Mouse (Mus musculus): ENCODE data around the gene Olfr1355. TPM values are rescaled to one million over a fixed set of nuclear protein-coding genes. Genes with fewer than 3 reads are reported as not detected.
"Not testable (repeated sequence)": the region's sequence is repeated elsewhere in the genome, so short reads cannot be mapped to it uniquely, and the experiment has no call there.

The Olfr1355 gene
- total RNA-seq (2012; rRNA removed) (not detected in 2 replicates), polyA plus RNA-seq (2012; ENCODE audit: insufficient read depth in 1 of 2, insufficient read length in 2 of 2, low read depth in 1 of 2, low replicate concordance in 2 of 2, missing spikeins in 1 of 2) (not detected)

DNA sequence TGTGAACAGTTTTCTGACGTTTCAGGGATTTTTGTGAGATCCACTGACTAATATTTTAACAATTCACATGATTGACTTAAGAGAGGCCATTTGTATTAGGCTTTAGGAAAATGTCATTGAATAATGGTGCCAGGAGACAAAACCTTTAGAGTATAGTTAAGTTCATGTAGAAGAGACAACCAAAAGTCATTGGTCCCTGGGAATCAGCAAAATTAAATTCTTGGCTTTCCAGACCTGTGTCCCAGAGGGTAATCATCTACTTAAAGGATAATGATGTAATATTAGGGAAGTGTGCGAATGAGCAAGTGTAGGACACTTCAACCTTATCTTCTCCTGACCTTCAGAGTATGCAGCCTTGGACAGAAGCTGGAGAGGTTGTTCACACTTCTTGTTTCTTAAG is at the start of gene Olfr1355:
Gene Olfr1355, plus strand, starts transcription at position 301 of the 400 bp plus-strand sequence.
- DNase-seq (ENCODE audit: low read depth, low spot score): no peak
- no peaks in the 10 kb centered on the region for H3K79me2 ChIP-seq (ENCODE audit: control insufficient read depth, insufficient read depth, low read length, poor library complexity)
- H3K36me3 ChIP-seq (ENCODE audit: control insufficient read depth in 1 of 2, insufficient read depth in 2 of 2, low read length in 2 of 2): no peaks in the 10 kb centered on the region
- no peaks in the 10 kb centered on the region for H3K4me1 ChIP-seq (ENCODE audit: control insufficient read depth in 1 of 2, insufficient read depth in 2 of 2, low read length in 2 of 2)
- H3K27me3 ChIP-seq (ENCODE audit: control insufficient read depth in 1 of 2, insufficient read depth in 2 of 2, low read length in 2 of 2): no peaks in the 10 kb centered on the region
- TF ChIP-seq MAFK (IDR thresholded peaks at IDR 0.05; ENCODE audit: borderline replicate concordance, low read depth, low read length): no peak
- no peak within 1 kb of the TSS for H3K27ac ChIP-seq (ENCODE audit: control insufficient read depth, low read depth, low read length)
- no peak within 1 kb of the TSS for H3K9ac ChIP-seq (ENCODE audit: control insufficient read depth, low read depth, low read length, poor library complexity, severe bottlenecking)
- H3K4me3 ChIP-seq (ENCODE audit: control insufficient read depth in 1 of 2, insufficient read depth in 1 of 2, low read depth in 2 of 2, low read length in 2 of 2): no peak within 1 kb of the TSS
- no peaks in the 10 kb centered on the region for H3K9me3 ChIP-seq (replicated peaks; ENCODE audit: insufficient read depth, low read length)

DNA sequence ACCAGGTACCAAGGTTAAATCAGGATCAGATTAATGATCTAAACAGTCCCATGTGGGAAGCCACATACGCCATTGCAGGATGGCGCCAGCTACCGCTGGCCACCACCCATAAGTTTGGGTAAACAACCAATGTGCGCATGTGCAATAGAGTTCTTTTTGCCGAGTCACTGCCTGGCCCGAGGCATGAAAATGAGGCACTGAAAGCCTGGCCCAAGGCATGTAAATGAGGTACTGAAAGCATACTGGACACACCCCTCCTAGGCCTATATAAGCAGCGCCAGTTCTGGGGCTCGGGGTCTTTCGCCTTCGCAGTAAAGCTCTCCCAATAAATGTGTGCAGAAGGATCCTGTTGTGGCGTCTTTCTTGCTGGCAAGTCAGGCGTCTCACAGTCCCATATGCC is 34.9 kb upstream of the Olfr1355 start:
- not testable (repeated sequence) for H3K27me3 ChIP-seq (ENCODE audit: control insufficient read depth in 1 of 2, insufficient read depth in 2 of 2, low read length in 2 of 2); H3K36me3 ChIP-seq (ENCODE audit: control insufficient read depth in 1 of 2, insufficient read depth in 2 of 2, low read length in 2 of 2); H3K4me3 ChIP-seq (ENCODE audit: control insufficient read depth in 1 of 2, insufficient read depth in 1 of 2, low read depth in 2 of 2, low read length in 2 of 2); H3K9ac ChIP-seq (ENCODE audit: control insufficient read depth, low read depth, low read length, poor library complexity, severe bottlenecking); H3K27ac ChIP-seq (ENCODE audit: control insufficient read depth, low read depth, low read length); H3K4me1 ChIP-seq (ENCODE audit: control insufficient read depth in 1 of 2, insufficient read depth in 2 of 2, low read length in 2 of 2); H3K9me3 ChIP-seq (replicated peaks; ENCODE audit: insufficient read depth, low read length); H3K79me2 ChIP-seq (ENCODE audit: control insufficient read depth, insufficient read depth, low read length, poor library complexity)
- peak; percentile 3 for DNase-seq (ENCODE audit: low read depth, low spot score)

DNA sequence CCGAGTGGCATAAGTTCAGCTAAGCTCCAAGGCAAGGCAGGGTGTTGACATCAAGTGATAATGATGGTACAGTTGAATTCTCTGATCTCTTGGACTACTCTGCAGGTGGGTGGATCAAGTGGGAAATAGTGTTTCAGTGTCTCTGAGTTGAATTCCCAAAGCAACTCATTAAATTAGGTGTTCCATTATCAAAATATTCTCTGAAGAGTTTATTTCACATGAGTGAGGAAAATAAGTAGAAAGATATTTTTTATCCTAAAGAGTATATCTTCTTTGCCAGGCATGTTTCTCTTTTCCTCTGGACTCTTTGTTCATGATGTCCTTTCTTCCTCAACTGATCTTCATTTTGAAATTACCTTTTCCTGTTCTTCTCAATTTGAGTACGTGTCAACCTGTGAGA is 23.3 kb upstream of the Olfr1355 start, which contains the start of gene Olfr1356:
Gene Olfr1356, minus strand, starts transcription at position 101 of the 400 bp plus-strand sequence.
- Histone ChIP-seq H3K9ac (ENCODE audit: control insufficient read depth, low read depth, low read length, poor library complexity, severe bottlenecking) (no peak within 1 kb of the TSS), H3K9me3 (replicated peaks; ENCODE audit: insufficient read depth, low read length) (no peaks in the 10 kb centered on the region), H3K79me2 (ENCODE audit: control insufficient read depth, insufficient read depth, low read length, poor library complexity) (no peaks in the 10 kb centered on the region), H3K27ac (ENCODE audit: control insufficient read depth, low read depth, low read length) (no peak within 1 kb of the TSS), H3K4me1 (ENCODE audit: control insufficient read depth in 1 of 2, insufficient read depth in 2 of 2, low read length in 2 of 2) (no peaks in the 10 kb centered on the region), H3K4me3 (ENCODE audit: control insufficient read depth in 1 of 2, insufficient read depth in 1 of 2, low read depth in 2 of 2, low read length in 2 of 2) (no peak within 1 kb of the TSS), H3K27me3 (ENCODE audit: control insufficient read depth in 1 of 2, insufficient read depth in 2 of 2, low read length in 2 of 2) (no peaks in the 10 kb centered on the region), H3K36me3 (ENCODE audit: control insufficient read depth in 1 of 2, insufficient read depth in 2 of 2, low read length in 2 of 2) (no peaks in the 10 kb centered on the region)
- DNase-seq (ENCODE audit: low read depth, low spot score): no peak
- TF ChIP-seq ZNF384 (IDR thresholded peaks at IDR 0.05; ENCODE audit: low read depth, low read length): no peak

DNA sequence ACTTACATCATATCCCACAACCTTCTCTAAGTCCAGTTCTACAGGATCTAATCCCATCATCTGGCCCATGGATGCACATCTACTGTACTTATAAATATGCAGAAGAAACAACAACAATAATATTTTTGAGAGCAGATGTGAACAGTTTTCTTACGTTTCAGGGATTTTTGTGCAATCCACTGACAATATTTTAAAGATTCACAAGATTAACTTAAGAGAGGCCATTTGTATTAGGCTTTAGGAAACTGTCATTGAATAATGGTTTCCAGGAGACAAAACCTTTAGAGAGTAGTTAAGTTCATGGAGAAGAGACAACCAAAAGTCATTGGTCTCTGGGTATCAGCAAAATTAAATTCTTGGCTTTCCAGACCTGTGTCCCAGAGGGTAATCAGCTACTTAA is 37.5 kb downstream of the Olfr1355 start, which contains the start of gene Olfr1354:
Gene Olfr1354, plus strand, starts transcription at position 301 of the 400 bp plus-strand sequence.
- H3K36me3 ChIP-seq (ENCODE audit: control insufficient read depth in 1 of 2, insufficient read depth in 2 of 2, low read length in 2 of 2); H3K27me3 ChIP-seq (ENCODE audit: control insufficient read depth in 1 of 2, insufficient read depth in 2 of 2, low read length in 2 of 2); H3K79me2 ChIP-seq (ENCODE audit: control insufficient read depth, insufficient read depth, low read length, poor library complexity); H3K9me3 ChIP-seq (replicated peaks; ENCODE audit: insufficient read depth, low read length); H3K27ac ChIP-seq (ENCODE audit: control insufficient read depth, low read depth, low read length); H3K4me1 ChIP-seq (ENCODE audit: control insufficient read depth in 1 of 2, insufficient read depth in 2 of 2, low read length in 2 of 2); DNase-seq (ENCODE audit: low read depth, low spot score); H3K4me3 ChIP-seq (ENCODE audit: control insufficient read depth in 1 of 2, insufficient read depth in 1 of 2, low read depth in 2 of 2, low read length in 2 of 2); H3K9ac ChIP-seq (ENCODE audit: control insufficient read depth, low read depth, low read length, poor library complexity, severe bottlenecking): not testable (repeated sequence)

Other genes starting within 250 kb of the Olfr1355 start
- gene Casp14, start 157.2 kb upstream of the Olfr1355 start, total RNA-seq (2012; rRNA removed): not detected in 2 replicates
- not detected for gene Casp14, start 157.2 kb upstream of the Olfr1355 start, polyA plus RNA-seq (2012; ENCODE audit: insufficient read depth in 1 of 2, insufficient read length in 2 of 2, low read depth in 1 of 2, low replicate concordance in 2 of 2, missing spikeins in 1 of 2)
- not detected in 2 replicates for gene Ccdc105, start 122.5 kb upstream of the Olfr1355 start, total RNA-seq (2012; rRNA removed)
- gene Ccdc105, start 122.5 kb upstream of the Olfr1355 start, polyA plus RNA-seq (2012; ENCODE audit: insufficient read depth in 1 of 2, insufficient read length in 2 of 2, low read depth in 1 of 2, low replicate concordance in 2 of 2, missing spikeins in 1 of 2): not detected
- gene Slc1a6, start 95.0 kb upstream of the Olfr1355 start, total RNA-seq (2012; rRNA removed): not detected in 2 replicates
- not detected for gene Slc1a6, start 95.0 kb upstream of the Olfr1355 start, polyA plus RNA-seq (2012; ENCODE audit: insufficient read depth in 1 of 2, insufficient read length in 2 of 2, low read depth in 1 of 2, low replicate concordance in 2 of 2, missing spikeins in 1 of 2)
- gene Olfr1356, start 23.4 kb upstream of the Olfr1355 start, total RNA-seq (2012; rRNA removed): not detected in 2 replicates
- not detected for gene Olfr1356, start 23.4 kb upstream of the Olfr1355 start, polyA plus RNA-seq (2012; ENCODE audit: insufficient read depth in 1 of 2, insufficient read length in 2 of 2, low read depth in 1 of 2, low replicate concordance in 2 of 2, missing spikeins in 1 of 2)
- not detected in 2 replicates for gene Olfr1354, start 37.6 kb downstream of the Olfr1355 start, total RNA-seq (2012; rRNA removed)
- not detected for gene Olfr1354, start 37.6 kb downstream of the Olfr1355 start, polyA plus RNA-seq (2012; ENCODE audit: insufficient read depth in 1 of 2, insufficient read length in 2 of 2, low read depth in 1 of 2, low replicate concordance in 2 of 2, missing spikeins in 1 of 2)
- not detected in 2 replicates for gene Olfr8, start 75.1 kb downstream of the Olfr1355 start, total RNA-seq (2012; rRNA removed)
- not detected for gene Olfr8, start 75.1 kb downstream of the Olfr1355 start, polyA plus RNA-seq (2012; ENCODE audit: insufficient read depth in 1 of 2, insufficient read length in 2 of 2, low read depth in 1 of 2, low replicate concordance in 2 of 2, missing spikeins in 1 of 2)
- gene Olfr1353, start 87.8 kb downstream of the Olfr1355 start, total RNA-seq (2012; rRNA removed): not detected in 2 replicates
- not detected for gene Olfr1353, start 87.8 kb downstream of the Olfr1355 start, polyA plus RNA-seq (2012; ENCODE audit: insufficient read depth in 1 of 2, insufficient read length in 2 of 2, low read depth in 1 of 2, low replicate concordance in 2 of 2, missing spikeins in 1 of 2)
- gene Olfr1352, start 105.5 kb downstream of the Olfr1355 start, total RNA-seq (2012; rRNA removed): not detected in 2 replicates
- gene Olfr1352, start 105.5 kb downstream of the Olfr1355 start, polyA plus RNA-seq (2012; ENCODE audit: insufficient read depth in 1 of 2, insufficient read length in 2 of 2, low read depth in 1 of 2, low replicate concordance in 2 of 2, missing spikeins in 1 of 2): not detected
- not detected in 2 replicates for gene Olfr1351, start 136.9 kb downstream of the Olfr1355 start, total RNA-seq (2012; rRNA removed)
- not detected for gene Olfr1351, start 136.9 kb downstream of the Olfr1355 start, polyA plus RNA-seq (2012; ENCODE audit: insufficient read depth in 1 of 2, insufficient read length in 2 of 2, low read depth in 1 of 2, low replicate concordance in 2 of 2, missing spikeins in 1 of 2)
- gene Olfr57, start 153.2 kb downstream of the Olfr1355 start, total RNA-seq (2012; rRNA removed): not detected in 2 replicates
- gene Olfr57, start 153.2 kb downstream of the Olfr1355 start, polyA plus RNA-seq (2012; ENCODE audit: insufficient read depth in 1 of 2, insufficient read length in 2 of 2, low read depth in 1 of 2, low replicate concordance in 2 of 2, missing spikeins in 1 of 2): not detected
- 1.4 and 2.4 TPM in 2 replicates for gene 2610008E11Rik, start 222.1 kb downstream of the Olfr1355 start, total RNA-seq (2012; rRNA removed)
- 1 to 10 TPM in 1 of 2 experiments, not detected in 1; 1.7 TPM for gene 2610008E11Rik, start 222.1 kb downstream of the Olfr1355 start, polyA plus RNA-seq (2012; ENCODE audit: insufficient read depth in 1 of 2, insufficient read length in 2 of 2, low read depth in 1 of 2, low replicate concordance in 2 of 2, missing spikeins in 1 of 2)

Data from MEL (cell line).